Mouse (Mus musculus) left cerebral cortex, adult 2 months (tissue): Measurements from ENCODE around the gene Mast1. TPM values are rescaled to one million over a fixed set of nuclear protein-coding genes. Genes with fewer than 3 reads are reported as not detected.

Source experiments
- DNase-seq, 2 experiments: peaks; one replicate each; pipeline ENCODE4 v3.0.0; 2021 to 2022; ENCODE audit warnings: low spot score in 2 of 2, mixed read lengths in 1 of 2; ENCODE audit errors: extremely low spot score in 1 of 2
- H3K27ac ChIP-seq: fragments of 200-600 bp; 2 replicates; pipeline ENCODE4 v1.8.1; 2022
- H3K4me3 ChIP-seq: fragments of 200-600 bp; 2 replicates; pipeline ENCODE4 v1.8.1; 2022
- CTCF ChIP-seq: fragments of 200-600 bp; IDR thresholded peaks from 2 replicates; pipeline ENCODE4 v1.8.1; 2022; ENCODE audit warnings: antibody characterized with exemption, mild to moderate bottlenecking, moderate library complexity
- intact Hi-C: fragments of 180-260 bp; cut with DNase I; formaldehyde crosslinking; loops from one replicate; pipeline ENCODE4 v1.15.1; 2025
- total RNA-seq, 2 experiments: library from RNA; stranded (reverse); gene quantifications; 2 replicates each; pipeline ENCODE4 v1.2.3; 2021

Gene Mast1
- total RNA-seq, 2 experiments from 2014 or later: 89.4 to 95.7 TPM

DNA sequence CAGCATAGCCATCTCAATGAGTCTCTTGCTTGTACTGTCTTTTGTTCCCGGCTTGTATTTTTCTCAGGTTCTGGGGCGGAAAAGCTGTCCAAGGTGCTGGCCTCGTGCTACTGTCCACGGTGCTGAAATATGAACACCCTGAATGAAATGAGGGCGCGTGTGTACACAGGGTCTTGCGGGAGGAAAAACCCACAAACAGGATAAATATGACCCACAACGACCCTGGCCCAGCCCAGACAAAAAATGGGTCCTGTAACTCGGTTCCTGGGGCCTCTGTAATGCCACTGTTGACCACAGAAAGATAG, 10.0 kb upstream of the Mast1 start:
- H3K4me3 ChIP-seq: no peak overlapping the region
- no peak for TF ChIP-seq CTCF
- DNase-seq: no peak
- no peak overlapping the region for H3K27ac ChIP-seq
- intact Hi-C loops: no loop called here

GRCm38 (mm10) chr8:84946528-84947240, 9.5 kb upstream of the Mast1 start, which contains the start of gene Rtbdn:
Gene Rtbdn, plus strand, starts transcription at chr8:84946991.
- DNase-seq: no peak
- H3K4me3 ChIP-seq: peak within 1 kb of the TSS; percentile 71
- peak within 1 kb of the TSS; percentile 83; the same call in 1 of the 2 replicates for H3K27ac ChIP-seq
- TF ChIP-seq CTCF: peak; percentile 29
- intact Hi-C loops: no loop called here

GRCm38 (mm10) chr8:84945633-84946527, 8.7 kb upstream of the Mast1 start:
- intact Hi-C loops: no loop called here
- peak; percentile 59 for TF ChIP-seq CTCF
- DNase-seq: peak in 1 of 2 experiments; percentile 51

DNA sequence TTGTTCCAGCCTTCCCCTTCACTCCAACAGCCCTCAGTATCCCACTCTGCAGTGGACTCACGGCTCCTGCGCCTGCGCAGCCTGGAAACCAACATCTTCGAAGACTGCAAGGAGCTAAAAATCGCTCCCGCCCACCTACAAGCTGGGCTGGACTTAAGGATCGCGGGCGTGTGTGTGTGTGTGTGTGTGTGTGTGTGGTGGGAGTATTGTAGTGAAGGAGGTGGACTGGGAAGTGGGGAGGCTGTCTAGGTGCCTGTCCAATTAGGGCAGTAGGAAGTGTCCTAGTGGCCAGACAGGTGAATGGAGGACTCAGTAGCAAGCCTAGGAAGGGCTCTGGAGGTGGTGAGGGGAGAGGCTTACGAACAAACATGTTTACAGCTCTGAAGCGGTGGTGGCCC, 8.1 kb upstream of the Mast1 start:
- Histone ChIP-seq H3K27ac (peak overlapping the region; percentile 83), H3K4me3 (peak overlapping the region; percentile 71)
- no peak for TF ChIP-seq CTCF
- intact Hi-C loops: no loop called here
- DNase-seq: peak; percentile 69 to 78

More at GRCm38 (mm10) chr8:84945633-84946527, 8.7 kb upstream of the Mast1 start:
- Histone ChIP-seq H3K4me3 (peak overlapping the region; percentile 71), H3K27ac (peak overlapping the region; percentile 83; the same call in 1 of the 2 replicates)

- Histone ChIP-seq H3K4me3 (peak overlapping the region; percentile 35), H3K27ac (peak overlapping the region; percentile 8)
- DNase-seq: peak; percentile 70 to 78
- TF ChIP-seq CTCF: no peak
- intact Hi-C loops: no loop called here
Observed at GRCm38 (mm10) chr8:84944478-84945160, 7.5 kb upstream of the Mast1 start.

GRCm38 (mm10) chr8:84943699-84944098, 6.5 kb upstream of the Mast1 start:
- TF ChIP-seq CTCF: no peak
- intact Hi-C loops: no loop called here
- Histone ChIP-seq H3K27ac (no peak overlapping the region), H3K4me3 (no peak overlapping the region)
- no peak for DNase-seq

DNA sequence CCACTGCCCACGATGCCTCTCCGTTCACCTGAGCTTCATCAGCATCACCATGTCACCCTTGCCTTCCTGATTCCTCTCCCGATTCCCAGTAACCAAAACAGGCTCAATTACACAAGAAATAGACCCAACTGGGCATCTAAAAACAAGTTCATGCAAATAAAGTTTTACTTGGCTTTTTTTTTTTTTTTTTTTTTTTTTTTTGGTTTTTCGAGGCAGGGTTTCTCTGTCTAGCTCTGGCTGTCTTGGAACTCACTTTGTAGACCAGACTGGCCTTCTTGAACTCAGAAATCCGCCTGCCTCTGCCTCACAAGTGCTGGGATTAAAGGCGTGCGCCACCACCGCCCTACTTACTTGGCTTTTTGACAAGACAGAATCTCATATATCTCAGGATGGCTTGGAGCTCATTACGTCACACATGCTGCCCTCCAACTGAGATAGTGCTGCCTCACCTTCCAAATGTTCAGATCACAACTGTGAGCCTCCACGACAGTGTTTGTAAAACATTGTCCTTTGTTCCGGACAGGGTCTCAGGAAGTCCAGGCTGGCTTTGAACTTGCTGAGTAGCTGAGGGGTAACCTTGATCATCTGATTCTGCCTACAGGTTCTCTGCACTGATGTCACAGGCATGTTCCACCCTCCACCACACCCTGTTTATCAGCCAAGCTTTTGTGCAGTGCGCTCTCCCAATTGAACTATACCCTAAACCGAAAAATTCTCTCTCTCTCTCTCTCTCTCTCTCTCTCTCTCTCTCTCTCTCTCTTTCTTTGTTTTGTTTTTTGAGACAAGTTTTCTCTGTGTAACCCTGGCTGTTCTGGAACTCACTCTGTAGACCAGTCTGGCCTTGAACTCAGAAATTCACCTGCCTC, 694 bp upstream of the Mast1 start:
- intact Hi-C loops: no loop called here
- no peak overlapping the region for H3K27ac ChIP-seq
- TF ChIP-seq CTCF: no peak
- DNase-seq: no peak
- H3K4me3 ChIP-seq: peak overlapping the region; percentile 89

- H3K4me3 ChIP-seq: peak overlapping the region; percentile 89
- peak overlapping the region; percentile 91 for H3K27ac ChIP-seq
- intact Hi-C loops: no loop called here
- TF ChIP-seq CTCF: no peak
- DNase-seq: no peak
Observed at GRCm38 (mm10) chr8:84936041-84936961, 858 bp downstream of the Mast1 start.

- H3K27ac ChIP-seq: peak overlapping the region; percentile 40
- no peak for DNase-seq
- H3K4me3 ChIP-seq: peak overlapping the region; percentile 89
- TF ChIP-seq CTCF: no peak
- intact Hi-C loops: no loop called here
Observed at GRCm38 (mm10) chr8:84935489-84935888, 1.7 kb downstream of the Mast1 start.

GRCm38 (mm10) chr8:84934860-84935259, 2.3 kb downstream of the Mast1 start:
- TF ChIP-seq CTCF: no peak
- peak overlapping the region; percentile 89 for H3K4me3 ChIP-seq
- DNase-seq: peak; percentile 42 to 46
- H3K27ac ChIP-seq: peak overlapping the region; percentile 40; the same call in 1 of the 2 replicates
- intact Hi-C loops: no loop called here
